Mouse (Mus musculus): ENCODE results near the gene Spr. TPM values are rescaled to one million over a fixed set of nuclear protein-coding genes. Genes with fewer than 3 reads are reported as not detected.
"Not testable (repeated sequence)": the region's sequence is repeated elsewhere in the genome, so short reads cannot be mapped to it uniquely, and the experiment has no call there.

The Spr gene
- polyA plus RNA-seq, 1 experiment from 2014 or later: 26.7 TPM

GRCm38 (mm10) chr6:85156551-85156950 is 19.0 kb upstream of the Spr start:
- H3K36me3 ChIP-seq (replicated peaks); H3K9me3 ChIP-seq (replicated peaks); ATAC-seq (ENCODE audit: insufficient read depth); H3K4me3 ChIP-seq (replicated peaks); H3K9ac ChIP-seq; H3K4me1 ChIP-seq (replicated peaks); H3K27ac ChIP-seq (replicated peaks); H3K4me2 ChIP-seq: not testable (repeated sequence)
- H3K27me3 ChIP-seq: peaks cover 14% of the 10 kb centered on the region
- 60% methylated on average over 2 of the region's 2 CpGs for WGBS (ENCODE audit: insufficient replicate concordance)

GRCm38 (mm10) chr6:85154861-85155528 is 17.4 kb upstream of the Spr start:
- no peaks in the 10 kb centered on the region for H3K36me3 ChIP-seq (replicated peaks)
- 4% methylated on average over 34 of the region's 34 CpGs for WGBS (ENCODE audit: insufficient replicate concordance)

GRCm38 (mm10) chr6:85153970-85154540 is 16.5 kb upstream of the Spr start:
- Histone ChIP-seq H3K27me3 (peaks cover 14% of the 10 kb centered on the region), H3K4me3 (replicated peaks) (no peak overlapping the region), H3K9me3 (replicated peaks) (no peaks in the 10 kb centered on the region), H3K4me1 (replicated peaks) (peaks cover 9% of the 10 kb centered on the region), H3K9ac (no peak overlapping the region), H3K4me2 (no peak overlapping the region), H3K27ac (replicated peaks) (no peak overlapping the region), H3K36me3 (replicated peaks) (no peaks in the 10 kb centered on the region)
- no peak for ATAC-seq (ENCODE audit: insufficient read depth)
- 13% methylated on average over 9 of the region's 9 CpGs for WGBS (ENCODE audit: insufficient replicate concordance)

More at GRCm38 (mm10) chr6:85154861-85155528, 17.4 kb upstream of the Spr start:
- H3K4me3 ChIP-seq (replicated peaks): peak overlapping the region; percentile 45
- no peak overlapping the region for H3K9ac ChIP-seq
- no peak overlapping the region for H3K27ac ChIP-seq (replicated peaks)
- peaks cover 9% of the 10 kb centered on the region for H3K4me1 ChIP-seq (replicated peaks)
- peak overlapping the region; percentile 64 for H3K4me2 ChIP-seq
- H3K27me3 ChIP-seq: peaks cover 14% of the 10 kb centered on the region
- no peak for ATAC-seq (ENCODE audit: insufficient read depth)
- no peaks in the 10 kb centered on the region for H3K9me3 ChIP-seq (replicated peaks)

GRCm38 (mm10) chr6:85150386-85150785 is 12.8 kb upstream of the Spr start:
- WGBS (ENCODE audit: insufficient replicate concordance): 56% methylated on average over 3 of the region's 3 CpGs
- ATAC-seq (ENCODE audit: insufficient read depth): no peak

GRCm38 (mm10) chr6:85147636-85148035 is 10.1 kb upstream of the Spr start:
- H3K4me3 ChIP-seq (replicated peaks): no peak overlapping the region
- WGBS (ENCODE audit: insufficient replicate concordance): 33% methylated on average over 3 of the region's 3 CpGs
- H3K4me2 ChIP-seq: no peak overlapping the region
- ATAC-seq (ENCODE audit: insufficient read depth): no peak
- H3K36me3 ChIP-seq (replicated peaks): no peaks in the 10 kb centered on the region
- H3K27ac ChIP-seq (replicated peaks): no peak overlapping the region
- peaks cover 9% of the 10 kb centered on the region; the same call in 1 of the 2 replicates for H3K27me3 ChIP-seq
- H3K4me1 ChIP-seq (replicated peaks): no peaks in the 10 kb centered on the region
- H3K9me3 ChIP-seq (replicated peaks): no peaks in the 10 kb centered on the region
- H3K9ac ChIP-seq: no peak overlapping the region

More at GRCm38 (mm10) chr6:85150386-85150785, 12.8 kb upstream of the Spr start:
- H3K9ac ChIP-seq: no peak overlapping the region
- H3K36me3 ChIP-seq (replicated peaks): no peaks in the 10 kb centered on the region
- H3K27me3 ChIP-seq: peaks cover 17% of the 10 kb centered on the region
- H3K4me2 ChIP-seq: no peak overlapping the region
- peaks cover 9% of the 10 kb centered on the region for H3K4me1 ChIP-seq (replicated peaks)
- no peak overlapping the region for H3K27ac ChIP-seq (replicated peaks)
- H3K4me3 ChIP-seq (replicated peaks): no peak overlapping the region
- H3K9me3 ChIP-seq (replicated peaks): no peaks in the 10 kb centered on the region

GRCm38 (mm10) chr6:85144466-85144865 is 6.9 kb upstream of the Spr start:
- peaks cover 9% of the 10 kb centered on the region; the same call in 1 of the 2 replicates for H3K27me3 ChIP-seq
- no peaks in the 10 kb centered on the region for H3K36me3 ChIP-seq (replicated peaks)
- H3K4me2 ChIP-seq: no peak overlapping the region
- no peak for ATAC-seq (ENCODE audit: insufficient read depth)
- H3K4me3 ChIP-seq (replicated peaks): no peak overlapping the region
- no peaks in the 10 kb centered on the region for H3K4me1 ChIP-seq (replicated peaks)
- 45% methylated on average over 3 of the region's 3 CpGs for WGBS (ENCODE audit: insufficient replicate concordance)
- H3K9ac ChIP-seq: no peak overlapping the region
- no peaks in the 10 kb centered on the region for H3K9me3 ChIP-seq (replicated peaks)
- no peak overlapping the region for H3K27ac ChIP-seq (replicated peaks)

GRCm38 (mm10) chr6:85141013-85141412 is 3.4 kb upstream of the Spr start:
- H3K9me3 ChIP-seq (replicated peaks); H3K27me3 ChIP-seq; H3K4me3 ChIP-seq (replicated peaks); H3K36me3 ChIP-seq (replicated peaks); H3K4me2 ChIP-seq; H3K27ac ChIP-seq (replicated peaks); ATAC-seq (ENCODE audit: insufficient read depth); H3K9ac ChIP-seq: not testable (repeated sequence)
- 0 out of 2 replicates have a peak, but pooled peaks cover 11% of the 10 kb centered on the region for H3K4me1 ChIP-seq (replicated peaks)
- 3% methylated on average over 7 of the region's 7 CpGs for WGBS (ENCODE audit: insufficient replicate concordance)

GRCm38 (mm10) chr6:85139534-85139933 is 2.0 kb upstream of the Spr start:
- Histone ChIP-seq H3K9me3 (replicated peaks) (no peaks in the 10 kb centered on the region), H3K4me1 (replicated peaks) (0 out of 2 replicates have a peak, but pooled peaks cover 11% of the 10 kb centered on the region), H3K36me3 (replicated peaks) (no peaks in the 10 kb centered on the region), H3K27ac (replicated peaks) (no peak overlapping the region), H3K4me2 (no peak overlapping the region), H3K4me3 (replicated peaks) (no peak overlapping the region), H3K9ac (no peak overlapping the region), H3K27me3 (no peaks in the 10 kb centered on the region)
- 77% methylated on average over 2 of the region's 2 CpGs for WGBS (ENCODE audit: insufficient replicate concordance)
- no peak for ATAC-seq (ENCODE audit: insufficient read depth)

GRCm38 (mm10) chr6:85136784-85137183 is 782 bp downstream of the Spr start:
- not testable (repeated sequence) for H3K27ac ChIP-seq (replicated peaks); ATAC-seq (ENCODE audit: insufficient read depth); H3K36me3 ChIP-seq (replicated peaks); H3K9me3 ChIP-seq (replicated peaks); H3K27me3 ChIP-seq
- Histone ChIP-seq H3K4me3 (replicated peaks) (peak overlapping the region; percentile 73), H3K4me1 (replicated peaks) (0 out of 2 replicates have a peak, but pooled peaks cover 11% of the 10 kb centered on the region), H3K9ac (peak overlapping the region; percentile 72; the same call in 1 of the 2 replicates), H3K4me2 (peak overlapping the region; percentile 86)
- WGBS (ENCODE audit: insufficient replicate concordance): 59% methylated on average over 7 of the region's 7 CpGs

GRCm38 (mm10) chr6:85132794-85133193 is 4.8 kb downstream of the Spr start:
- not testable (repeated sequence) for H3K4me2 ChIP-seq; ATAC-seq (ENCODE audit: insufficient read depth); H3K27me3 ChIP-seq; H3K4me3 ChIP-seq (replicated peaks); H3K27ac ChIP-seq (replicated peaks); H3K9me3 ChIP-seq (replicated peaks); H3K9ac ChIP-seq; H3K36me3 ChIP-seq (replicated peaks)
- WGBS (ENCODE audit: insufficient replicate concordance): 26% methylated on average over 3 of the region's 3 CpGs
- H3K4me1 ChIP-seq (replicated peaks): 0 out of 2 replicates have a peak, but pooled peaks cover 11% of the 10 kb centered on the region

GRCm38 (mm10) chr6:85132237-85132636 is 5.3 kb downstream of the Spr start:
- H3K27me3 ChIP-seq; H3K36me3 ChIP-seq (replicated peaks); H3K4me3 ChIP-seq (replicated peaks); H3K9me3 ChIP-seq (replicated peaks); H3K4me2 ChIP-seq; H3K27ac ChIP-seq (replicated peaks); ATAC-seq (ENCODE audit: insufficient read depth); H3K9ac ChIP-seq; H3K4me1 ChIP-seq (replicated peaks): not testable (repeated sequence)
- WGBS (ENCODE audit: insufficient replicate concordance): 84% methylated on average over 3 of the region's 3 CpGs
